Mouse (Mus musculus) liver, embryonic 13.5 days (tissue): Measurements from ENCODE around the gene Ybx1. TPM values are rescaled to one million over a fixed set of nuclear protein-coding genes. Genes with fewer than 3 reads are reported as not detected.
A peak's percentile ranks its signal among the peaks of the same experiment; 100 is the strongest.

Source experiments
- ATAC-seq: fragments of 200-750 bp; cut with Nextera tagmentation; 2 replicates; pipeline ENCODE4 v1.8.0; 2017; ENCODE audit warnings: low read depth, mild to moderate bottlenecking, moderate number of reproducible peaks, moderate library complexity
- DNase-seq: peaks from one replicate; pipeline ENCODE4 v3.0.0; 2022
- H3K27ac ChIP-seq: fragments of 300-500 bp; sonication (generic); 2 replicates; pipeline ENCODE4 v1.5.1; 2015; ENCODE audit warnings: moderate library complexity, mild to moderate bottlenecking, inconsistent platforms
- H3K27me3 ChIP-seq: fragments of 300-500 bp; sonication (generic); 2 replicates; pipeline ENCODE4 v1.6.1; 2015; ENCODE audit warnings: mild to moderate bottlenecking, inconsistent platforms
- H3K36me3 ChIP-seq: fragments of 300-500 bp; sonication (generic); 2 replicates; pipeline ENCODE4 v1.6.1; 2015; ENCODE audit warnings: mild to moderate bottlenecking, inconsistent platforms
- H3K4me1 ChIP-seq: fragments of 300-500 bp; sonication (generic); replicated peaks from 2 replicates; pipeline ENCODE4 v1.6.1; 2015; ENCODE audit warnings: inconsistent platforms
- H3K4me2 ChIP-seq: fragments of 300-500 bp; sonication (generic); 2 replicates; pipeline ENCODE4 v1.6.1; 2015; ENCODE audit warnings: inconsistent platforms, mild to moderate bottlenecking, moderate library complexity
- H3K4me3 ChIP-seq: fragments of 300-500 bp; sonication (generic); replicated peaks from 2 replicates; pipeline ENCODE4 v1.5.1; 2015; ENCODE audit warnings: mild to moderate bottlenecking, inconsistent platforms
- H3K9ac ChIP-seq: fragments of 300-500 bp; sonication (generic); 2 replicates; pipeline ENCODE4 v1.6.1; 2015; ENCODE audit warnings: mild to moderate bottlenecking, inconsistent platforms
- H3K9me3 ChIP-seq: fragments of 300-500 bp; sonication (generic); replicated peaks from 2 replicates; pipeline ENCODE4 v1.6.1; 2016; ENCODE audit warnings: inconsistent platforms
- WGBS: fragments of 180-500 bp; shearing (Covaris S2); methylation state at CpG from one replicate; pipeline ENCODE4 v1.1.7; 2015; ENCODE audit not compliant: insufficient replicate concordance; 5-methylcytosine and 5-hydroxymethylcytosine counted together
- polyA plus RNA-seq: library from polyadenylated mRNA; unstranded; fragments of >200 nt; fragmentation: Nextera tagmentation; extraction: Ambion mirVana; gene quantifications from 2 replicates; pipeline ENCODE4 v1.2.1, GENCODE M21; 2015

Ybx1 gene
- 342 and 392 TPM in 2 replicates for polyA plus RNA-seq

GRCm38 (mm10) chr4:119294415-119295133 lies at the start of gene Ybx1:
Ybx1 (minus strand) TSS chr4:119294604.
- peaks cover 40% of the 10 kb centered on the region for H3K4me1 ChIP-seq
- H3K9ac ChIP-seq = peak within 1 kb of the TSS; percentile 93
- peak; percentile 98 for DNase-seq
- H3K36me3 ChIP-seq = peaks cover 26% of the 10 kb centered on the region
- ATAC-seq = peak; percentile 97
- H3K4me2 ChIP-seq = peak within 1 kb of the TSS; percentile 93
- WGBS = under 1% methylated on average over 61 of the region's 61 CpGs
- peak within 1 kb of the TSS; percentile 91 for H3K4me3 ChIP-seq
- no peaks in the 10 kb centered on the region for H3K27me3 ChIP-seq
- H3K9me3 ChIP-seq = no peaks in the 10 kb centered on the region
- peak within 1 kb of the TSS; percentile 80 for H3K27ac ChIP-seq

GRCm38 (mm10) chr4:119338861-119339361 lies 44.5 kb upstream of the Ybx1 start:
- no peaks in the 10 kb centered on the region for H3K27me3 ChIP-seq
- no peak overlapping the region for H3K9ac ChIP-seq
- no peaks in the 10 kb centered on the region for H3K9me3 ChIP-seq
- no peak overlapping the region for H3K27ac ChIP-seq
- 0 out of 2 replicates have a peak, but pooled peaks cover 4% of the 10 kb centered on the region for H3K4me1 ChIP-seq
- H3K4me2 ChIP-seq = no peak overlapping the region
- H3K36me3 ChIP-seq = no peaks in the 10 kb centered on the region
- 8% methylated on average over 10 of the region's 10 CpGs for WGBS
- ATAC-seq (peak; percentile 45; the same call in 1 of the 2 replicates), DNase-seq (peak; percentile 11)
- H3K4me3 ChIP-seq = no peak overlapping the region

GRCm38 (mm10) chr4:119338422-119338821 lies 44.0 kb upstream of the Ybx1 start:
- DNase-seq = no peak
- Histone ChIP-seq H3K4me1 (0 out of 2 replicates have a peak, but pooled peaks cover 4% of the 10 kb centered on the region), H3K4me3 (no peak overlapping the region), H3K27me3 (no peaks in the 10 kb centered on the region), H3K9me3 (no peaks in the 10 kb centered on the region), H3K9ac (no peak overlapping the region), H3K27ac (no peak overlapping the region), H3K4me2 (no peak overlapping the region), H3K36me3 (no peaks in the 10 kb centered on the region)
- no peak for ATAC-seq
- 59% methylated on average over 4 of the region's 4 CpGs for WGBS

GRCm38 (mm10) chr4:119333487-119333886 lies 39.1 kb upstream of the Ybx1 start:
- no peak overlapping the region for H3K4me2 ChIP-seq
- DNase-seq (no peak), ATAC-seq (no peak)
- H3K27me3 ChIP-seq = peaks cover 3% of the 10 kb centered on the region; the same call in 1 of the 2 replicates
- no peak overlapping the region for H3K27ac ChIP-seq
- no peak overlapping the region for H3K9ac ChIP-seq
- no peaks in the 10 kb centered on the region for H3K9me3 ChIP-seq
- no peaks in the 10 kb centered on the region for H3K36me3 ChIP-seq
- 68% methylated on average over 6 of the region's 6 CpGs for WGBS
- no peak overlapping the region for H3K4me3 ChIP-seq
- 0 out of 2 replicates have a peak, but pooled peaks cover 1% of the 10 kb centered on the region for H3K4me1 ChIP-seq

- Histone ChIP-seq H3K9ac (peak overlapping the region; percentile 69), H3K4me2 (peak overlapping the region; percentile 95), H3K27me3 (peaks cover 16% of the 10 kb centered on the region), H3K27ac (peak overlapping the region; percentile 62; the same call in 1 of the 2 replicates), H3K4me1 (peaks cover 24% of the 10 kb centered on the region), H3K36me3 (peaks cover 35% of the 10 kb centered on the region), H3K9me3 (no peaks in the 10 kb centered on the region), H3K4me3 (peak overlapping the region; percentile 86)
- WGBS = 28% methylated on average over 10 of the region's 10 CpGs
- ATAC-seq = peak; percentile 17; the same call in 1 of the 2 replicates
- DNase-seq = no peak
These were observed 26.6 kb upstream of the Ybx1 start for GRCm38 (mm10) chr4:119320896-119321550.

- H3K27me3 ChIP-seq = peaks cover 16% of the 10 kb centered on the region
- under 1% methylated on average over 44 of the region's 44 CpGs for WGBS
- no peaks in the 10 kb centered on the region for H3K9me3 ChIP-seq
- ATAC-seq (peak; percentile 98), DNase-seq (peak; percentile 93)
- peak within 1 kb of the TSS; percentile 95 for H3K4me2 ChIP-seq
- H3K27ac ChIP-seq = peak within 1 kb of the TSS; percentile 62; the same call in 1 of the 2 replicates
- peak within 1 kb of the TSS; percentile 86 for H3K4me3 ChIP-seq
- peaks cover 24% of the 10 kb centered on the region for H3K4me1 ChIP-seq
- peak within 1 kb of the TSS; percentile 82 for H3K9ac ChIP-seq
- H3K36me3 ChIP-seq = peaks cover 43% of the 10 kb centered on the region
These were observed 25.9 kb upstream of the Ybx1 start, which contains the start of gene Ppih for GRCm38 (mm10) chr4:119320131-119320830. Ppih (minus strand) TSS chr4:119320546.

- peaks cover 5% of the 10 kb centered on the region for H3K4me1 ChIP-seq
- H3K4me3 ChIP-seq = no peak overlapping the region
- WGBS = 67% methylated on average over 1 of the region's 1 CpGs
- no peak for ATAC-seq
- H3K36me3 ChIP-seq = peaks cover 85% of the 10 kb centered on the region
- H3K4me2 ChIP-seq = no peak overlapping the region
- DNase-seq = no peak
- H3K27me3 ChIP-seq = no peaks in the 10 kb centered on the region
- no peaks in the 10 kb centered on the region for H3K9me3 ChIP-seq
- H3K27ac ChIP-seq = no peak overlapping the region
- no peak overlapping the region for H3K9ac ChIP-seq
These were observed 19.4 kb upstream of the Ybx1 start for GRCm38 (mm10) chr4:119313756-119314155.

GRCm38 (mm10) chr4:119305418-119305817 lies 11.0 kb upstream of the Ybx1 start:
- H3K27ac ChIP-seq = no peak overlapping the region
- peaks cover 34% of the 10 kb centered on the region for H3K36me3 ChIP-seq
- WGBS = 85% methylated on average over 5 of the region's 5 CpGs
- no peaks in the 10 kb centered on the region for H3K27me3 ChIP-seq
- H3K9me3 ChIP-seq = no peaks in the 10 kb centered on the region
- H3K4me1 ChIP-seq = no peaks in the 10 kb centered on the region
- H3K9ac ChIP-seq = no peak overlapping the region
- no peak for DNase-seq
- ATAC-seq = no peak
- no peak overlapping the region for H3K4me2 ChIP-seq
- no peak overlapping the region for H3K4me3 ChIP-seq

GRCm38 (mm10) chr4:119303291-119303690 lies 8.9 kb upstream of the Ybx1 start:
- Histone ChIP-seq H3K9me3 (no peaks in the 10 kb centered on the region), H3K4me1 (no peaks in the 10 kb centered on the region), H3K9ac (no peak overlapping the region), H3K4me3 (no peak overlapping the region), H3K27ac (no peak overlapping the region), H3K27me3 (no peaks in the 10 kb centered on the region), H3K4me2 (no peak overlapping the region), H3K36me3 (peaks cover 19% of the 10 kb centered on the region)
- WGBS = 78% methylated on average over 8 of the region's 8 CpGs
- no peak for ATAC-seq
- no peak for DNase-seq

GRCm38 (mm10) chr4:119301777-119302176 lies 7.4 kb upstream of the Ybx1 start:
- Histone ChIP-seq H3K27me3 (no peaks in the 10 kb centered on the region), H3K27ac (no peak overlapping the region), H3K9me3 (no peaks in the 10 kb centered on the region), H3K9ac (no peak overlapping the region), H3K4me3 (no peak overlapping the region), H3K4me1 (no peaks in the 10 kb centered on the region), H3K36me3 (peaks cover 6% of the 10 kb centered on the region), H3K4me2 (no peak overlapping the region)
- 74% methylated on average over 3 of the region's 3 CpGs for WGBS
- DNase-seq = no peak
- ATAC-seq = no peak

- no peak overlapping the region for H3K9ac ChIP-seq
- no peak for DNase-seq
- H3K27me3 ChIP-seq = no peaks in the 10 kb centered on the region
- H3K4me1 ChIP-seq = peaks cover under 1% of the 10 kb centered on the region; the same call in 1 of the 2 replicates
- WGBS = 81% methylated on average over 3 of the region's 3 CpGs
- no peak overlapping the region for H3K4me3 ChIP-seq
- no peak overlapping the region for H3K27ac ChIP-seq
- ATAC-seq = no peak
- 0 out of 2 replicates have a peak, but pooled peaks cover 3% of the 10 kb centered on the region for H3K36me3 ChIP-seq
- H3K9me3 ChIP-seq = no peaks in the 10 kb centered on the region
- H3K4me2 ChIP-seq = no peak overlapping the region
These were observed 6.4 kb upstream of the Ybx1 start for GRCm38 (mm10) chr4:119300761-119301160.
